In the genomic region with DNA sequence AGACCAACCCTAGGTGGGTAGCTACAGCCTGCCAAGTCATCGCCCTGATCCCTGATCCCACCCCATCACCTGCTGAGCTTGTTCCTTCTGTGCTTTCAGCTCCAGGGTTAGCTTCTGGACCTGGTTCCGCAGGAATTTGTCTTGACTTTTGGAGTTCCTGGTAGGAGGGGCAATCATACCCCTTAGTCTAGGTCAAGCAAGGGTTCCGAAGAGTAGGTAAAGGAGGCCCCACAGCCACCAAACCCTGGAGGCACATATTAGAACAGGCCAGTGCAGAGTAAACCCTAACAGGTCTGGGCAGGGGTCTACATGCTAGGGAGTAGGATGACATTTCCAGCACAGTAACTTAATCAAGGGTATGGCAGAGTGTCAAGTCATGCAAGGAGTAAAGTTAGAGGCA, we compare ENCODE assay signal across 28 mouse cellular contexts. TPM values are rescaled to one million over a fixed set of nuclear protein-coding genes. Genes with fewer than 3 reads are reported as not detected.
DNase-seq lines count a peak whose midpoint lies in the region; ATAC-seq and TF ChIP-seq lines count a peak whose summit lies in the region.
"Had no signal": no experiment of that assay in that cellular context is flagged by ENCODE, and none has a peak within 500 bp of the region (broad histone marks: within the 10 kb centered on the region; RNA-seq: fewer than 3 reads in every experiment).

No protein-coding gene starts in this region.

- no peak for TF ChIP-seq POLR2A in testis, adult 2 months (IDR thresholded peaks at IDR 0.05; ENCODE audit: control insufficient read depth, low read depth, low read length)

- WGBS in hindbrain, embryonic 10.5 days = 81% methylated on average over 3 of the region's 3 CpGs
- WGBS in hindbrain, embryonic 12.5 days = 91% methylated on average over 3 of the region's 3 CpGs
- 78% methylated on average over 3 of the region's 3 CpGs for WGBS in limb, embryonic 10.5 days
- WGBS in stomach, postnatal 0 days = 57% methylated on average over 3 of the region's 3 CpGs

- H3K36me3 ChIP-seq in hindbrain, embryonic 10.5 days = peaks cover 17% of the 10 kb centered on the region
- H3K36me3 ChIP-seq in hindbrain, embryonic 12.5 days = peaks cover 9% of the 10 kb centered on the region
- no peaks in the 10 kb centered on the region for H3K36me3 ChIP-seq in testis, adult 2 months (ENCODE audit: control insufficient read depth, insufficient read depth, low read length)
- H3K36me3 ChIP-seq in limb, embryonic 10.5 days = peaks cover 11% of the 10 kb centered on the region
- H3K36me3 ChIP-seq in stomach, postnatal 0 days (ENCODE audit: control insufficient read depth, insufficient read depth, low read length) = no peaks in the 10 kb centered on the region
- H3K36me3 ChIP-seq: midbrain, embryonic 15.5 days had no signal

- H3K9me3 ChIP-seq in hindbrain, embryonic 10.5 days = no peaks in the 10 kb centered on the region
- no peaks in the 10 kb centered on the region for H3K9me3 ChIP-seq in hindbrain, embryonic 12.5 days (replicated peaks)
- no peaks in the 10 kb centered on the region for H3K9me3 ChIP-seq in limb, embryonic 10.5 days (replicated peaks)
- H3K9me3 ChIP-seq in stomach, postnatal 0 days (ENCODE audit: control insufficient read depth, low read length) = no peaks in the 10 kb centered on the region
- H3K9me3 ChIP-seq: forebrain, embryonic 13.5 days; limb, embryonic 12.5 days; midbrain, embryonic 15.5 days had no signal

- H3K27ac ChIP-seq in hindbrain, embryonic 10.5 days = peak overlapping the region; percentile 25; the same call in 1 of the 2 replicates
- no peak overlapping the region for H3K27ac ChIP-seq in hindbrain, embryonic 12.5 days
- no peak overlapping the region for H3K27ac ChIP-seq in testis, adult 2 months (ENCODE audit: control insufficient read depth, insufficient read depth, low read depth, low read length)
- 0 out of 2 replicates have a peak overlapping the region, but pooled peaks have one; percentile 17 for H3K27ac ChIP-seq in limb, embryonic 10.5 days
- H3K27ac ChIP-seq in stomach, postnatal 0 days (replicated peaks) = peak overlapping the region; percentile 76
- H3K27ac ChIP-seq: forebrain, embryonic 13.5 days; layer of hippocampus, adult 2 months; limb, embryonic 12.5 days; midbrain, embryonic 15.5 days had no signal

- no peak for DNase-seq in hindbrain, embryonic 10.5 days (ENCODE audit: low spot score)
- no peak for DNase-seq in testis, postnatal 14 days (ENCODE audit: low spot score)
- no peak for DNase-seq in limb, embryonic 10.5 days (ENCODE audit: low spot score)
- no peak for DNase-seq in stomach, postnatal 0 days (ENCODE audit: low spot score)
- DNase-seq in c-Kit-positive CD71-positive TER-119-positive erythroid progenitor cells, embryonic 14.5 days (ENCODE audit: low spot score) = no peak
- DNase-seq: adrenal gland, adult 8-10 months; B cell, adult 2 months; cerebellum, adult 8-10 months; cerebellum, postnatal 36 days; embryo, embryonic 11 days; gastrocnemius, postnatal 10 days; kidney, adult 8-10 months; kidney, postnatal 25 days; lung, adult 2 months; thymus, postnatal 14 days had no signal

- H3K9ac ChIP-seq in hindbrain, embryonic 12.5 days = no peak overlapping the region
- no peak overlapping the region for H3K9ac ChIP-seq in stomach, postnatal 0 days (ENCODE audit: low read length)
- H3K9ac ChIP-seq: forebrain, embryonic 13.5 days; limb, embryonic 12.5 days; midbrain, embryonic 15.5 days had no signal

- H3K27me3 ChIP-seq in hindbrain, embryonic 10.5 days (ENCODE audit: insufficient read depth, poor library complexity, severe bottlenecking) = no peaks in the 10 kb centered on the region
- H3K27me3 ChIP-seq in hindbrain, embryonic 12.5 days = no peaks in the 10 kb centered on the region
- no peaks in the 10 kb centered on the region for H3K27me3 ChIP-seq in testis, adult 2 months (ENCODE audit: control insufficient read depth, insufficient read depth, low read length)
- H3K27me3 ChIP-seq in limb, embryonic 10.5 days (ENCODE audit: low read depth, poor library complexity, severe bottlenecking) = no peaks in the 10 kb centered on the region
- no peaks in the 10 kb centered on the region for H3K27me3 ChIP-seq in stomach, postnatal 0 days (ENCODE audit: control insufficient read depth, insufficient read depth, low read length)
- H3K27me3 ChIP-seq: forebrain, embryonic 13.5 days; limb, embryonic 12.5 days; midbrain, embryonic 15.5 days had no signal

- TF ChIP-seq EP300 in stomach, postnatal 0 days (optimal IDR thresholded peaks at IDR 0.05) = peak; percentile 47

- no peak for TF ChIP-seq CTCF in testis, adult 2 months (IDR thresholded peaks at IDR 0.05; ENCODE audit: control insufficient read depth, insufficient read depth, insufficient replicate concordance, low read depth, low read length)
- TF ChIP-seq CTCF in stomach, postnatal 0 days (IDR thresholded peaks at IDR 0.05; ENCODE audit: low read depth) = no peak

- no peak for ATAC-seq in hindbrain, embryonic 12.5 days (ENCODE audit: low FRiP score)
- ATAC-seq in stomach, postnatal 0 days (ENCODE audit: low FRiP score, low TSS enrichment) = no peak
- no peak for ATAC-seq in erythroblast, adult 5-6 weeks (replicated peaks; ENCODE audit: low FRiP score, poor library complexity, severe bottlenecking)
- ATAC-seq: activated CD4-positive, CD25-positive, alpha-beta regulatory T cell, adult 4 months; forebrain, embryonic 13.5 days; midbrain, embryonic 15.5 days had no signal

- no peak overlapping the region for H3K4me2 ChIP-seq in hindbrain, embryonic 12.5 days (replicated peaks)
- H3K4me2 ChIP-seq in stomach, postnatal 0 days (replicated peaks; ENCODE audit: low read depth) = no peak overlapping the region
- H3K4me2 ChIP-seq: forebrain, embryonic 13.5 days; heart, embryonic 11.5 days; limb, embryonic 12.5 days; midbrain, embryonic 15.5 days had no signal

- H3K4me1 ChIP-seq in hindbrain, embryonic 10.5 days (replicated peaks) = peaks cover 69% of the 10 kb centered on the region
- peaks cover 29% of the 10 kb centered on the region for H3K4me1 ChIP-seq in hindbrain, embryonic 12.5 days
- H3K4me1 ChIP-seq in testis, adult 2 months (ENCODE audit: control insufficient read depth, insufficient read depth, low read length) = peaks cover 19% of the 10 kb centered on the region
- peaks cover 41% of the 10 kb centered on the region for H3K4me1 ChIP-seq in limb, embryonic 10.5 days
- H3K4me1 ChIP-seq in stomach, postnatal 0 days (replicated peaks; ENCODE audit: control insufficient read depth, insufficient read depth) = no peaks in the 10 kb centered on the region; the same call in none of the 2 replicates

- H3K4me3 ChIP-seq in hindbrain, embryonic 10.5 days = no peak overlapping the region
- no peak overlapping the region for H3K4me3 ChIP-seq in hindbrain, embryonic 12.5 days
- peak overlapping the region; percentile 86 for H3K4me3 ChIP-seq in testis, adult 2 months (ENCODE audit: control insufficient read depth, low read depth, low read length)
- H3K4me3 ChIP-seq in limb, embryonic 10.5 days = no peak overlapping the region
- H3K4me3 ChIP-seq in stomach, postnatal 0 days (ENCODE audit: low read depth, low read length) = no peak overlapping the region
- H3K4me3 ChIP-seq: forebrain, embryonic 13.5 days; layer of hippocampus, adult 2 months; limb, embryonic 12.5 days; midbrain, embryonic 15.5 days; myocyte had no signal

RNA-seq across cellular contexts. Expression of a gene that starts 0.7 kb away (rescaled TPM):
- 3.9 and 4.0 TPM in 2 replicates for polyA plus RNA-seq in hindbrain, embryonic 10.5 days (2016; fragmentation: Nextera tagmentation; extraction: Ambion mirVana)
- 3.3 and 3.9 TPM in 2 replicates for polyA plus RNA-seq in hindbrain, embryonic 12.5 days (2016; fragmentation: Nextera tagmentation; extraction: Ambion mirVana)
- polyA plus RNA-seq in testis, adult 2 months (2012; rRNA removed) = 216 and 222 TPM in 2 replicates
- polyA plus RNA-seq in limb, embryonic 10.5 days (2016; fragmentation: Nextera tagmentation; extraction: Ambion mirVana) = 3.5 and 4.5 TPM in 2 replicates
- polyA plus RNA-seq in stomach, postnatal 0 days (2015; fragmentation: Nextera tagmentation; extraction: Ambion mirVana) = 2.7 and 3.6 TPM in 2 replicates
- not detected in 2 replicates for total RNA-seq in erythroblast, adult 5-6 weeks (2015; ENCODE audit: low replicate concordance)
- 0.17 and 1.7 TPM in 2 replicates for total RNA-seq in erythroblast, adult 5-6 weeks (2017; ENCODE audit: low replicate concordance)
- total RNA-seq: gastrocnemius, postnatal 10 days; layer of hippocampus, adult 2 months; layer of hippocampus, postnatal 25 days; left cerebral cortex, postnatal 10 days; MEL had no signal

RNA-seq across cellular contexts. Expression of a gene that starts 2.5 kb away (rescaled TPM):
- polyA plus RNA-seq in hindbrain, embryonic 10.5 days (2016; fragmentation: Nextera tagmentation; extraction: Ambion mirVana) = 58.5 and 59.0 TPM in 2 replicates
- polyA plus RNA-seq in hindbrain, embryonic 12.5 days (2016; fragmentation: Nextera tagmentation; extraction: Ambion mirVana) = 34.7 and 35.6 TPM in 2 replicates
- 33.5 and 41.7 TPM in 2 replicates for polyA plus RNA-seq in testis, adult 2 months (2012; rRNA removed)
- 44.7 and 53.5 TPM in 2 replicates for polyA plus RNA-seq in limb, embryonic 10.5 days (2016; fragmentation: Nextera tagmentation; extraction: Ambion mirVana)
- 84.2 and 105 TPM in 2 replicates for polyA plus RNA-seq in stomach, postnatal 0 days (2015; fragmentation: Nextera tagmentation; extraction: Ambion mirVana)
- 1.7 and 6.0 TPM in 2 replicates for total RNA-seq in erythroblast, adult 5-6 weeks (2015; ENCODE audit: low replicate concordance)
- 3.9 and 12.2 TPM in 2 replicates for total RNA-seq in erythroblast, adult 5-6 weeks (2017; ENCODE audit: low replicate concordance)

RNA-seq across cellular contexts. Expression of a gene that starts 15.5 kb away (rescaled TPM):
- 106 and 108 TPM in 2 replicates for polyA plus RNA-seq in hindbrain, embryonic 10.5 days (2016; fragmentation: Nextera tagmentation; extraction: Ambion mirVana)
- polyA plus RNA-seq in hindbrain, embryonic 12.5 days (2016; fragmentation: Nextera tagmentation; extraction: Ambion mirVana) = 95.5 and 99.3 TPM in 2 replicates
- 17.6 and 19.0 TPM in 2 replicates for polyA plus RNA-seq in testis, adult 2 months (2012; rRNA removed)
- 121 and 131 TPM in 2 replicates for polyA plus RNA-seq in limb, embryonic 10.5 days (2016; fragmentation: Nextera tagmentation; extraction: Ambion mirVana)
- 19.1 and 19.9 TPM in 2 replicates for polyA plus RNA-seq in stomach, postnatal 0 days (2015; fragmentation: Nextera tagmentation; extraction: Ambion mirVana)
- 24.9 and 30.0 TPM in 2 replicates for total RNA-seq in erythroblast, adult 5-6 weeks (2015; ENCODE audit: low replicate concordance)
- 25.5 and 32.8 TPM in 2 replicates for total RNA-seq in erythroblast, adult 5-6 weeks (2017; ENCODE audit: low replicate concordance)

RNA-seq across cellular contexts. Expression of a gene that starts 19.2 kb away (rescaled TPM):
- 14.9 and 17.3 TPM in 2 replicates for polyA plus RNA-seq in hindbrain, embryonic 10.5 days (2016; fragmentation: Nextera tagmentation; extraction: Ambion mirVana)
- polyA plus RNA-seq in hindbrain, embryonic 12.5 days (2016; fragmentation: Nextera tagmentation; extraction: Ambion mirVana) = 10.8 and 12.2 TPM in 2 replicates
- polyA plus RNA-seq in testis, adult 2 months (2012; rRNA removed) = 131 and 140 TPM in 2 replicates
- 14.0 and 21.8 TPM in 2 replicates for polyA plus RNA-seq in limb, embryonic 10.5 days (2016; fragmentation: Nextera tagmentation; extraction: Ambion mirVana)
- 2.8 and 3.5 TPM in 2 replicates for polyA plus RNA-seq in stomach, postnatal 0 days (2015; fragmentation: Nextera tagmentation; extraction: Ambion mirVana)
- 2.1 TPM in 1 of 2 replicates, not detected in the other for total RNA-seq in erythroblast, adult 5-6 weeks (2015; ENCODE audit: low replicate concordance)
- total RNA-seq in erythroblast, adult 5-6 weeks (2017; ENCODE audit: low replicate concordance) = 0.94 and 1.8 TPM in 2 replicates

RNA-seq across cellular contexts. Expression of a gene that starts 19.3 kb away (rescaled TPM):
- polyA plus RNA-seq in hindbrain, embryonic 10.5 days (2016; fragmentation: Nextera tagmentation; extraction: Ambion mirVana) = 96.8 and 115 TPM in 2 replicates
- 95.1 and 103 TPM in 2 replicates for polyA plus RNA-seq in hindbrain, embryonic 12.5 days (2016; fragmentation: Nextera tagmentation; extraction: Ambion mirVana)
- 41.6 and 46.6 TPM in 2 replicates for polyA plus RNA-seq in testis, adult 2 months (2012; rRNA removed)
- 101 and 104 TPM in 2 replicates for polyA plus RNA-seq in limb, embryonic 10.5 days (2016; fragmentation: Nextera tagmentation; extraction: Ambion mirVana)
- polyA plus RNA-seq in stomach, postnatal 0 days (2015; fragmentation: Nextera tagmentation; extraction: Ambion mirVana) = 118 and 125 TPM in 2 replicates
- total RNA-seq in erythroblast, adult 5-6 weeks (2015; ENCODE audit: low replicate concordance) = 3.8 and 24.9 TPM in 2 replicates
- total RNA-seq in erythroblast, adult 5-6 weeks (2017; ENCODE audit: low replicate concordance) = 11.4 and 20.8 TPM in 2 replicates

Comparison
In these comparisons a context has a peak if more than half of its experiments do, and no peak if none do; other contexts are left out.
1. H3K27ac ChIP-seq: peak in hindbrain, embryonic 10.5 days (single experiment), limb, embryonic 10.5 days (single experiment) and stomach, postnatal 0 days (single experiment); none in hindbrain, embryonic 12.5 days (single experiment) and testis, adult 2 months (single experiment).
2. RNA of a gene that starts 0.7 kb away (polyA plus RNA-seq): 216 to 222 TPM in testis, adult 2 months; 3.5 to 4.5 TPM in limb, embryonic 10.5 days, 3.9 to 4.0 TPM in hindbrain, embryonic 10.5 days, 3.3 to 3.9 TPM in hindbrain, embryonic 12.5 days and 2.7 to 3.6 TPM in stomach, postnatal 0 days; every median in the first group is over 10 times any median in the second.